Mouse (Mus musculus): ENCODE measurements around the gene Olfr346. TPM values are rescaled to one million over a fixed set of nuclear protein-coding genes. Genes with fewer than 3 reads are reported as not detected.
A peak's percentile ranks its signal among the peaks of the same experiment; 100 is the strongest.

Gene Olfr346
- total RNA-seq (2014; rRNA removed) (not detected in 2 replicates), polyA plus RNA-seq (2012; rRNA removed) (not detected in 2 replicates)

- Histone ChIP-seq H3K27me3 (ENCODE audit: control insufficient read depth, insufficient read depth, low read length) (no peaks in the 10 kb centered on the region), H3K36me3 (ENCODE audit: control insufficient read depth, insufficient read depth, low read length) (no peaks in the 10 kb centered on the region), H3K4me1 (ENCODE audit: control insufficient read depth, insufficient read depth, low read length) (no peaks in the 10 kb centered on the region), H3K9ac (ENCODE audit: low read depth, low read length) (no peak within 1 kb of the TSS), H3K4me3 (ENCODE audit: insufficient read depth, low read depth, low read length) (no peak within 1 kb of the TSS), H3K79me2 (ENCODE audit: control insufficient read depth, insufficient read depth, low read length) (no peaks in the 10 kb centered on the region), H3K27ac (replicated peaks; ENCODE audit: insufficient read depth, low read depth, low read length) (no peak within 1 kb of the TSS)
- TF ChIP-seq CTCF (IDR thresholded peaks at IDR 0.05; ENCODE audit: low read depth, low read length): no peak
- TF ChIP-seq POLR2A (IDR thresholded peaks at IDR 0.05; ENCODE audit: extremely low read depth, insufficient read depth, low read length): no peak
- WGBS: 85% methylated on average over 1 of the region's 1 CpGs
- DNase-seq (ENCODE audit: extremely low read depth, low read depth, low spot score): no peak
Measured at GRCm38 (mm10) chr2:36685488-36685887, at the start of gene Olfr346. Olfr346 (plus strand) TSS chr2:36685788.

DNA sequence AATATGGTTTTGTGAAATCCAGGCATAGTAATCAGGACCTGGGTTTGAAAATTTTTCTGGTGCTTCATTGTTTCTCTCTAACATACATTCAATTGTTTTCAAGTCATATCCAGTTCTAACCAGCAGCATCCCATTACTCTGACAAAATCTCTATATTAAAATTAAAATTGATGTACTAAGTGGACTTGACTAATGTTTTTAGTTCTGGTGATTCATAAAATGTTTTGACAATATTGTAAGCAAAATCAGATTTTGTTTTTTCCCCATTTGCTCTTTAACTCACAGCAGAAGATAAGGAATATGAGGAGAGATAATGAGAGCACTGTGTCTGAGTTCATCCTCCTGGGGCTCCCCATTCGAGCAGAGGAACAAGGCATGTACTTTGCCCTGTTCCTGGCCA is 45.8 kb upstream of the Olfr346 start, which contains the start of gene Olfr345:
Gene Olfr345 (plus strand): TSS at position 301 of the 400 bp plus-strand sequence.
- H3K27me3 ChIP-seq (ENCODE audit: control insufficient read depth, insufficient read depth, low read length): no peaks in the 10 kb centered on the region
- DNase-seq (ENCODE audit: extremely low read depth, low read depth, low spot score): no peak
- H3K36me3 ChIP-seq (ENCODE audit: control insufficient read depth, insufficient read depth, low read length): no peaks in the 10 kb centered on the region
- H3K4me1 ChIP-seq (ENCODE audit: control insufficient read depth, insufficient read depth, low read length): no peaks in the 10 kb centered on the region
- no peak for TF ChIP-seq POLR2A (IDR thresholded peaks at IDR 0.05; ENCODE audit: extremely low read depth, insufficient read depth, low read length)
- TF ChIP-seq CTCF (IDR thresholded peaks at IDR 0.05; ENCODE audit: low read depth, low read length): no peak
- WGBS: 50% methylated on average over 1 of the region's 1 CpGs
- no peak within 1 kb of the TSS for H3K27ac ChIP-seq (replicated peaks; ENCODE audit: insufficient read depth, low read depth, low read length)
- no peak within 1 kb of the TSS for H3K9ac ChIP-seq (ENCODE audit: low read depth, low read length)
- no peak within 1 kb of the TSS for H3K4me3 ChIP-seq (ENCODE audit: insufficient read depth, low read depth, low read length)
- no peaks in the 10 kb centered on the region for H3K79me2 ChIP-seq (ENCODE audit: control insufficient read depth, insufficient read depth, low read length)

GRCm38 (mm10) chr2:36731602-36732001 is 46.0 kb downstream of the Olfr346 start, which contains the start of gene Olfr347:
Olfr347 (plus strand) TSS chr2:36731902.
- Histone ChIP-seq H3K79me2 (ENCODE audit: control insufficient read depth, insufficient read depth, low read length) (no peaks in the 10 kb centered on the region), H3K36me3 (ENCODE audit: control insufficient read depth, insufficient read depth, low read length) (no peaks in the 10 kb centered on the region), H3K27ac (replicated peaks; ENCODE audit: insufficient read depth, low read depth, low read length) (no peak within 1 kb of the TSS), H3K4me3 (ENCODE audit: insufficient read depth, low read depth, low read length) (no peak within 1 kb of the TSS), H3K27me3 (ENCODE audit: control insufficient read depth, insufficient read depth, low read length) (no peaks in the 10 kb centered on the region), H3K4me1 (ENCODE audit: control insufficient read depth, insufficient read depth, low read length) (no peaks in the 10 kb centered on the region), H3K9ac (ENCODE audit: low read depth, low read length) (no peak within 1 kb of the TSS)
- TF ChIP-seq CTCF (IDR thresholded peaks at IDR 0.05; ENCODE audit: low read depth, low read length): no peak
- TF ChIP-seq POLR2A (IDR thresholded peaks at IDR 0.05; ENCODE audit: extremely low read depth, insufficient read depth, low read length): no peak
- DNase-seq (ENCODE audit: extremely low read depth, low read depth, low spot score): no peak

DNA sequence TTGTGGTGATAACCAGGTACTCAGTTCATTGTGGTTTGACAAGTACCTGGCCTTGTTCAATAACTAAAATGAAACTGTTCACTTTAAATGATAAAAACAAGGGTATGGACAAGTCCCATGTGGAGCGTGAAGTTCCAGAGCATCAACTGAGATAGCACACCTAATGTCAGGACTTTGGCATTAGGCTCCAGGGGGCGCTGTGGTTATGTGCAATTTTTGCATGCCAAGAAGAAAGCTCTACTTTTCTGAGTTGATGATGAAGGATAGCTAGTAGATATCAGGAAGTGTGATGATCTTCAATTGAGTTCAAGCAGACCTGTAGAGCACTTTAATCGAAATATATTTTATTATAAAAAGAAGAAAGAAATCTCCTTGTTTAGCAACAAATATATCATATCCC is 50.6 kb downstream of the Olfr346 start:
- Histone ChIP-seq H3K9ac (ENCODE audit: low read depth, low read length) (no peak overlapping the region), H3K27me3 (ENCODE audit: control insufficient read depth, insufficient read depth, low read length) (no peaks in the 10 kb centered on the region), H3K4me1 (ENCODE audit: control insufficient read depth, insufficient read depth, low read length) (no peaks in the 10 kb centered on the region), H3K27ac (replicated peaks; ENCODE audit: insufficient read depth, low read depth, low read length) (no peak overlapping the region), H3K36me3 (ENCODE audit: control insufficient read depth, insufficient read depth, low read length) (no peaks in the 10 kb centered on the region), H3K79me2 (ENCODE audit: control insufficient read depth, insufficient read depth, low read length) (no peaks in the 10 kb centered on the region), H3K4me3 (ENCODE audit: insufficient read depth, low read depth, low read length) (no peak overlapping the region)
- DNase-seq (ENCODE audit: extremely low read depth, low read depth, low spot score): peak; percentile 15
- no peak for TF ChIP-seq CTCF (IDR thresholded peaks at IDR 0.05; ENCODE audit: low read depth, low read length)
- no peak for TF ChIP-seq POLR2A (IDR thresholded peaks at IDR 0.05; ENCODE audit: extremely low read depth, insufficient read depth, low read length)
- 45% methylated on average over 3 of the region's 3 CpGs for WGBS

Other genes starting within 250 kb of the Olfr346 start
- gene Olfr340, start 233.2 kb upstream of the Olfr346 start, total RNA-seq (2014; rRNA removed): not detected in 2 replicates
- gene Olfr340, start 233.2 kb upstream of the Olfr346 start, polyA plus RNA-seq (2012; rRNA removed): not detected in 2 replicates
- gene Olfr341, start 203.3 kb upstream of the Olfr346 start, total RNA-seq (2014; rRNA removed): not detected in 2 replicates
- gene Olfr341, start 203.3 kb upstream of the Olfr346 start, polyA plus RNA-seq (2012; rRNA removed): not detected in 2 replicates
- gene Olfr342, start 160.8 kb upstream of the Olfr346 start, total RNA-seq (2014; rRNA removed): not detected in 2 replicates
- not detected in 2 replicates for gene Olfr342, start 160.8 kb upstream of the Olfr346 start, polyA plus RNA-seq (2012; rRNA removed)
- gene Olfr344, start 119.1 kb upstream of the Olfr346 start, total RNA-seq (2014; rRNA removed): not detected in 2 replicates
- not detected in 2 replicates for gene Olfr344, start 119.1 kb upstream of the Olfr346 start, polyA plus RNA-seq (2012; rRNA removed)
- gene Olfr345, start 45.7 kb upstream of the Olfr346 start, total RNA-seq (2014; rRNA removed): not detected in 2 replicates
- gene Olfr345, start 45.7 kb upstream of the Olfr346 start, polyA plus RNA-seq (2012; rRNA removed): not detected in 2 replicates
- not detected in 2 replicates for gene Olfr347, start 46.1 kb downstream of the Olfr346 start, total RNA-seq (2014; rRNA removed)
- not detected in 2 replicates for gene Olfr347, start 46.1 kb downstream of the Olfr346 start, polyA plus RNA-seq (2012; rRNA removed)
- gene Olfr348, start 98.5 kb downstream of the Olfr346 start, total RNA-seq (2014; rRNA removed): not detected in 2 replicates
- not detected in 2 replicates for gene Olfr348, start 98.5 kb downstream of the Olfr346 start, polyA plus RNA-seq (2012; rRNA removed)
- not detected in 2 replicates for gene Olfr50, start 104.8 kb downstream of the Olfr346 start, total RNA-seq (2014; rRNA removed)
- gene Olfr50, start 104.8 kb downstream of the Olfr346 start, polyA plus RNA-seq (2012; rRNA removed): not detected in 2 replicates
- gene Olfr3, start 131.2 kb downstream of the Olfr346 start, total RNA-seq (2014; rRNA removed): not detected in 2 replicates
- not detected in 2 replicates for gene Olfr3, start 131.2 kb downstream of the Olfr346 start, polyA plus RNA-seq (2012; rRNA removed)
- gene Olfr350, start 160.5 kb downstream of the Olfr346 start, total RNA-seq (2014; rRNA removed): not detected in 2 replicates
- gene Olfr350, start 160.5 kb downstream of the Olfr346 start, polyA plus RNA-seq (2012; rRNA removed): not detected in 2 replicates
- gene Olfr351, start 176.9 kb downstream of the Olfr346 start, total RNA-seq (2014; rRNA removed): not detected in 2 replicates
- gene Olfr351, start 176.9 kb downstream of the Olfr346 start, polyA plus RNA-seq (2012; rRNA removed): not detected in 2 replicates
- gene Olfr352, start 182.7 kb downstream of the Olfr346 start, total RNA-seq (2014; rRNA removed): not detected in 2 replicates
- not detected in 2 replicates for gene Olfr352, start 182.7 kb downstream of the Olfr346 start, polyA plus RNA-seq (2012; rRNA removed)
- not detected in 2 replicates for gene Olfr353, start 207.1 kb downstream of the Olfr346 start, total RNA-seq (2014; rRNA removed)
- not detected in 2 replicates for gene Olfr353, start 207.1 kb downstream of the Olfr346 start, polyA plus RNA-seq (2012; rRNA removed)
- gene Olfr354, start 219.9 kb downstream of the Olfr346 start, total RNA-seq (2014; rRNA removed): not detected in 2 replicates
- not detected in 2 replicates for gene Olfr354, start 219.9 kb downstream of the Olfr346 start, polyA plus RNA-seq (2012; rRNA removed)
- not detected in 2 replicates for gene Olfr355, start 243.1 kb downstream of the Olfr346 start, total RNA-seq (2014; rRNA removed)
- not detected in 2 replicates for gene Olfr355, start 243.1 kb downstream of the Olfr346 start, polyA plus RNA-seq (2012; rRNA removed)